Mouse (Mus musculus): ENCODE measurements around the gene Ptrhd1.

Ptrhd1 gene

GRCm38 (mm10) chr12:4243805-4244204 is 10.0 kb downstream of the Ptrhd1 start:
- in situ Hi-C loops (cut with MboI, MseI) = loop anchor here in 1 of 2 experiments (10.0 to 25.0 kb wide), 3 partner anchors 93 to 293 kb away; no protein-coding TSS in a partner anchor

DNA sequence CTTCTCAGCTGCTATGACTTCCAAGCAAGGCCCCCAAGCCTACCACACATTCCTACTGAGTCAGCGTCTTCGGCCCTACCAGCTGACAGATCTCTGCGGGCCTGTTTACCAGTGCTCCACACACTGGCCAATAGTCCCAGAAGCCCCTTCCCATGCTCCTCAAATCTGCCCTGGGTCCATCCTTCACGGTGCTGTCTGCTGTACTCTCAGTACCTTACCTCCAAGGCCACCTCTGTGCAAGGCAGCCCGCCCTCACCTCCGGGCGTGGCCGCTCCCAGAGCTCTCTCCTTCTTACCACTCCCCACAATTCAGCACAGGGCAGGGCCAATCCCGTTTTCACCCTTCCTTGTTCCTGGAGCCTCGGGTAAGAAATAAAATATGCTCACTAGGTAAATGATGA is 11.9 kb downstream of the Ptrhd1 start:
- in situ Hi-C loops (cut with MboI, MseI) = loop anchor here in 1 of 2 experiments (10.0 to 25.0 kb wide), 3 partner anchors 92 to 292 kb away; no protein-coding TSS in a partner anchor

- in situ Hi-C loops (cut with MboI, MseI) = loop anchor here in 1 of 2 experiments (10.0 to 25.0 kb wide), 3 partner anchors 88 to 288 kb away; no protein-coding TSS in a partner anchor
Observed at GRCm38 (mm10) chr12:4249786-4250185, 16.0 kb downstream of the Ptrhd1 start.

DNA sequence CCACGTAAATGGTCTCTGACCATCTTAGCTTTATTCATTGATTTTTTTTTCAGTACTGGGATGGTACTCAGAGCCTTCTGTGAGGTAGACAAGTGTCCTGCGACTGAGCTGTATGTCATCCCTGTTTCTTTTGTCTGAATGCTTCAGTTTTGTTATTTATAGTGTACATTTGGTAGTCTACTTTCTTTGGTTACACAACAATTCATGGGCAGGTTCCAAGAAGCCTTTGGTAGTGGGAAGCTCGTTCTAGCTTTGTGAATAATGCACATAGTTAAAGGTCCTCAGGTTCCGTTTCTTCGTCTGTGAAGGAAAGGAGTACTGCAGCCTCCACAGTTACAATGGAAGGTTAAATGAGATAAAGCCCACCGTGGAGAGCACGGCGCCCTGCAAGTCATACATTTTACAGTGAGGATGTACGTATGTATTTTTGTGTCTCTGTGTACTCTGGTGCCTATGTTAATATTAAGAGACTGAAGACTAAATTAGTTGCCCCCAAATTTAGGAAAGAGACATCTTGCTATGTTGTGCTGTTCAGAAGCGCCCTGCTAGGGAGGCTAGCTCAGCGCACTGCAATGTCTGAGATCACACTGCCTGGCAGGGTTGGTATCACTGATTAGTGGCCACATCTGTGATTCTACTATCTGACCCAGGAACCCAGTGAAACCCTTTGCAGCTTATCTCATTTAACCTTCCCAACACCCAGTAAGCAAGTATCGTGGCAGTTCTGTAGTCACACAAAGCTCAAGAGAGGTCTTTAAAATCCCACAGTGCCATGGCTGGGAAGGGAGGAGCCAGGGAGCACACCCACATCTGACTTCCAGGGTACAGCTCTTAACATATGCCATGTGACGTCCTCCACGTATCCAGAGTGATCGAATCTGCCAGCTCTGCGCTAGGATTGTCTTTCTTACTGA is 19.2 kb downstream of the Ptrhd1 start:
- in situ Hi-C loops (cut with MboI, MseI) = no loop called here

DNA sequence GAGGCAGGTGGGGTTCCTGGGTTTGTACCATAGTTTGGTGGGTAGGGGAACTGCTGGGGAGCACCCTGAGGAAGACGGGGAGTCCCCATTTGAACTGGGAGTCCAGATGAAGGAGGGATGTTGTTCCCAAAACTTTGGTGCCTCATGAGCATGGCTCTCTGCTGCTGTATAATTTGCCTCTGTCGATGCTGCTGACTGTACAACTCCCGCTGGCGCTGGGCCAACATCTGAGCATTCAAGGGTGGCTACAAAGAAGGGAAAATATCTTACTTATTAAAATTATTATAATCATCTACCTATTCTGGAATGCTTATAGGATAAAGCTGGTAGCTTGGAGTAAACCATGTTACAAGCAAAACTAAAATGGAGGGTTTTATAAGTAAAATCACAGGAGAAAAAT is 33.9 kb downstream of the Ptrhd1 start:
- in situ Hi-C loops (cut with MboI, MseI) = no loop called here

- in situ Hi-C loops (cut with MboI, MseI) = no loop called here
Observed at GRCm38 (mm10) chr12:4271078-4271477, 37.3 kb downstream of the Ptrhd1 start.

DNA sequence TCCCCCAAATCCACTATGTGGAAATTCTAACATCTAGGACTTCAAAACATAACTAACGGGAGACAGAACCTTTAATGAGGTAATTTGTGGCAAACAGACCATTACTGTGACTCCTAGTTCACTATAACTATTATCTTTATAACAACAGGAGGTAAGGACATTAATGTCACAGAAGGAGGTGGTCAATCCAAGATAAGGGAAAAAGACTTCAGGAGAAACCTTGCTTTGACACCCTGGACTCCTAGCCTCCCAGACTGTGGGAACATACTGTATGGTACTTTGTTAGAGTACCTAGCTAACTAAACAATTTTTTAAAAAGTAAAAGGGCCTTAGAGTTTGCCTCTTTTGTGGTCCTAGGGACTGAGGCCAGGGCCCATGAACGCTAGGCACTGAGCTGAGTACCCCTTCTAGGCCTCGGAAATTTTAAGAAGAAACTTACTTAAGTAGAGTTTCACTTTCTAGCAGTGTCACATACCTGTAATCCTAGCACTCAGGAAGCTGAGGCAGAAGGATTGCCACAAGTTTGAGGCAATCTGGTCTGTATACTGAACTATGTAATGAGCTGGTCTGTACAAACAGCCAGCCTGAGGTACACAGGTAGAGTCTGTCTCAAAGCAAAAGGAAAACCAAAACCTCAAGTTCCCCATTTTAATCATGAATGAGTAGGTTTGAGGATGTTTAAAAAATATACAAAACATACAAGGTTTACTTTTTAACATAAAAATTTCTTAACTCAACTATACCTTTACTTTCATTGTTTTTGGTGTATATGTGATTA is 45.3 kb downstream of the Ptrhd1 start:
- in situ Hi-C loops (cut with MboI, MseI) = no loop called here

- in situ Hi-C loops (cut with MboI, MseI) = loop anchor here in 1 of 2 experiments (5.0 kb wide), 1 partner anchor 67 kb away; no protein-coding TSS in a partner anchor
Observed at GRCm38 (mm10) chr12:4279878-4280277, 46.1 kb downstream of the Ptrhd1 start.

GRCm38 (mm10) chr12:4285186-4285585 is 51.4 kb downstream of the Ptrhd1 start:
- in situ Hi-C loops (cut with MboI, MseI) = no loop called here
